Mouse (Mus musculus): ENCODE data around the gene Arhgap27.
A peak's percentile ranks its signal among the peaks of the same experiment; 100 is the strongest.
"Not testable (repeated sequence)": the region's sequence is repeated elsewhere in the genome, so short reads cannot be mapped to it uniquely, and the experiment has no call there.

Gene Arhgap27

DNA sequence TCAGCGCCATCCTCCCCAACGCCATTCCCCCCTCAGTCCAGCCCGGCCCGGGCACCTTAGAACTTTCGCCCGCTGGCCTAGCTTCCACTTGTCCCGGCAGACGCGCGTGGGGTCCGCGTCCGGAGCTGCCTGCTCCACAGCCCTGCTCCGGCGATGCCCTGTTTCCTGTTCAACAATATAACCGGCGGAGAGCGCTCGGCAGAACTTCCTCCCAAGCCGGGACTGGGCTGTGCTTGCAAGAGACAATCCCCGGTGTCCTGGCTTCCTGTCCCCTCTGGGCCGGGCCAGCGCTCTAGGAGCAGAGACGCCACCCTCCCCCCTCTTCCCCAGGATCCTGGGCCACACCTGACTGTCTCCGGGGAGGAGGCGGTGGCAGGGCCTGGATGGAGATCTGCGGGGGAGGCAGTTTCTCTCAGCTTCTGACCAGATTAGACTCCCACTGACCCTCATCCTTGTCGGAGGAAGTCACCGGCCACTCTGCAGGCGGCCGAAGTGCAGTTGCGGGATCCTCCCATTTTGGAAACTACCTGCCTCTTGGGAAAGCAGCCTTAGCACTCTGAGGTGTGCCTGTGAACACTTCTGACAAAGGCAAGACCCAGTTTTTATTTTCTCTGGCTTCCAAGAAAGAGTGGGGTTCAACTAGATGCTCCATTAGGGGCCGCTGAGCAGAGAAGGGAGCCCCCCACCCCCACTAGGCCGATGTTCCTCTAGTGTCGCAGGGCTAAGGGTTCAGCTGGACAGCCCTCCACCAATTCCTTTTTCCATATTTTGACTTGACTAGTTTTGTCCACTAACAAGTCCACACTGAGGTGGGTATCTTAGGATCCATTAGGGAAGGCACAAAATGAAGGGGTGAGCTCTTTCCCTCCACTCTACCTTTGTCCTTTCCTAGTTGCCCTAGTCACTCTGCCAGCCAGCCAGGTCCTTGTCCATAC is at the start of gene Arhgap27:
TSS of gene Arhgap27 (minus strand) at position 479 of the 935 bp plus-strand sequence.
- no peak for DNase-seq (ENCODE audit: low spot score)

DNA sequence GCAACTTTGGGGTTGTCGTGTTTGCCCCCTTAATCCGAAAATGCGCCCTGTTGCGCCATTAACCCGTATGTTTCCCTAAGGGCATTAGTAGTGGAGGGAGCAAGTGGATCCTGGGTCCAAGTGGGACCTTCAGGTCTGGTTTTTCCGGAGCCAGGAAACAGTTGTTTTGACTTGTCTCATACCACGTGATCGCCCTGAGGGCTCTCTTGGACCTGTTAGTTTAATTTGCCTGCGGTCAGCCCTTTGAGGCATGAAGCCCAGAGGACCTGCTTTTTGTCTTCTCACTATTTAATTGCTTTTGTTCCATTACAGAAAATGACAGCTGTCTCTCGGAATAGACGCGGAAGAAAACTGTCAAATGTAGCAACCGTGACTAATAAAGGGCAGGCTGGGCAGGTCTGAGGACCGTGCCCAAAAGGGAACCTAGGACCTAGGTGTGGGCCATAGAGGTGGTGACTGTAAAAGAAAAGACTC is 49.5 kb upstream of the Arhgap27 start:
- no peak for DNase-seq (ENCODE audit: low spot score)

DNA sequence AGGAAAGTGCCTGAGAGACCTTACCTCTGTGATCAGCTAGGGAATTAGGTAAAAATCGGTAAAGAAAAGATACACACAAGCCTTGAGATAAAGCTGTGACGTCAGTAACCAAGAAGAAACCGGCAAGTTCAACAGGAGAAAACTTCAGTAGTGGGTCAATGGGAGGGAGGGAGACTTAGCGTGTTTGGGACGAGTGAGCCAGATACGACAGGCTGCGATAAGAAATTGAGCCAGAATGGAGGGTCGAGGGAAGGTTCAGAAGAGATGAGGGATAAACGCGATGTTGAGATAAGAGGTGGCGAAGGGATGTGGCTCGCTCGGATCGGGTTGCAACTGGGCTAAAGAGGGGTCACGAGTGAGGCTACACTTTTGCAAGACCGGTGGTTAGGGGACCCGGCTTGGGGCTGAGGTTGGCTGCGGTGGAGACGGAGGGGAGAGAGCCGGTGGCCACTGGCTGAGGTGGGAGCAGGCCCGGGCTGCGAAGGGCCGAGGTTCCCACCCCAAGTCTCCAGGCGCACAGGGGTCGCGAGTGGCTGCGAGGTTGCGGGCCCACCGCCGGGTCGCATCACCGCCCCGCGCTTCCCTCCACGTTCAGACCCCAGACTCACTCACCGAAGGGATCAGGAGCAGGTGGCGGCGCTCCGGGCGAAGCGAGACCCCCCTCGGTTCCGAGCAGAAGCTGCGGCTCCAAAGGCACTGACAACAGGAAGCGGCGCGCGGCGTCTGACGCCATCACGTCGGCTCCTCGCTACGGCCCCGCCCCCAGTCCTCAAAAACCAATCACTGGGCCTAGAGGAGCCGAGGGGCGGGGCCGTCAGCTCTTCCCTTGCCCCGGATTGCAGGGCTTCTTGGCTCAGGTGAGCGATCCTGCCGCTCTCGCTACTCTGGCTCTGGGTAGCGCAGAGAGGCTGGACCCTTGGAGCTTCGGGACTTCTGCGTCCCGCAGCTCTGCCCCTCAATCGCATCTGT is 48.8 kb upstream of the Arhgap27 start, which contains the start of gene Plekhm1:
TSS of gene Plekhm1 (minus strand) at position 707 of the 969 bp plus-strand sequence.
- DNase-seq (ENCODE audit: low spot score) = peak; percentile 97

DNA sequence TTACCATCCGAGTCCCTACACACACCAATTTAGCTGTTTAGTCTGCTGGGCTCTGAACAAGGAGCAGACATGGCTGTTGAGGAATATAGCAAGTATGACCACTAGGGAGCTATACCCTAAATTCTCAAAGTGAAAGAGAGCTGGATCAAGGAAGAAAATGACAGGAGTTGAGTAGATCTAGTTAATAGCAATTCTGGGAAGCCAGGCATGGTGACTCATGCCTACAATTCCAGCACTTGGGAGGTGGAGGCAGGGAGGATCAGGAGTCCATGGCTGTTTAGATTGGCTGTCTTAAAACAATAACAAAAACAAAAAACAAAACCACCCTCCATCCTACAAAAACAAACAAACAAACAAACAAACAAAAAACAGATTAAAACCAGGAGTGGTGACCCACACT is 47.8 kb upstream of the Arhgap27 start:
- peak; percentile 63 for DNase-seq (ENCODE audit: low spot score)

DNA sequence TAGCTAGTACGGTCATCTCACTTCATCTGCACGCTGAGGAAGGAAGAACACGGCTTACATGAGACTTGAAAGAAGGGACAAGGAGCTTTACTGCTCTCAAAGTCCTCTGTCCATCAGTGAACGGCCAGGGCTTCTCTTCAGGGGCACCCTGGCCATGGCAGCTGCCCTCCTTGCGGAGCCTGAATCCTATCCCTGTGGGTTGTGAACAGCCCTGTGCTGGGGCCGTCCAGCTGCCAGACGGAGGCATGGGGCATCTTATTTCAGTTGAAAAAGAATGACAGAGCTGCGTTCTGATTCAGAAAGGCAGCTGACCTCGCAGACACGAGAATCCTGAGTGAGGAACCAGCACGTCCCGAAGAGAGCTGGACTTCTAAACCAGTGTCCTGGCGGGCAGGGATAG is 45.4 kb upstream of the Arhgap27 start:
- no peak for DNase-seq (ENCODE audit: low spot score)

DNA sequence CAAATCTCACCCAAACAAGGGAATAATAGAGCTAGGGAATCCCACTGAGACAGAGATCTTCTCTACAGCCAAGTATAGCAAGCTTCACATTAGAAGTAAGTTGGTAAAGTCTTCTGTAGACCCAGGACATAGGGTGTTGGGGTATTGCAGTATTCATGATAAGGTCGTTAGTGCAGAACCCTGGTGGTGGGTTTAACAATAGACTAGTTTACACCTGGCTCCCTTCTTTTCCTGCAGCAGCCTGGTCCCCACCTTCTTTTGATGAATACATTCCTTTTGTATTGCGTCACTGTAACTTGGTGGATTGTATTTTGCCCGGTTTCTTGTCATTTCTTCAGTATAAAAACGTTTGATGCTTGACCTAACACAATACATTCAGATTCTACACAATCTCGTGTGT is 43.6 kb upstream of the Arhgap27 start:
- not testable (repeated sequence) for DNase-seq (ENCODE audit: low spot score)

DNA sequence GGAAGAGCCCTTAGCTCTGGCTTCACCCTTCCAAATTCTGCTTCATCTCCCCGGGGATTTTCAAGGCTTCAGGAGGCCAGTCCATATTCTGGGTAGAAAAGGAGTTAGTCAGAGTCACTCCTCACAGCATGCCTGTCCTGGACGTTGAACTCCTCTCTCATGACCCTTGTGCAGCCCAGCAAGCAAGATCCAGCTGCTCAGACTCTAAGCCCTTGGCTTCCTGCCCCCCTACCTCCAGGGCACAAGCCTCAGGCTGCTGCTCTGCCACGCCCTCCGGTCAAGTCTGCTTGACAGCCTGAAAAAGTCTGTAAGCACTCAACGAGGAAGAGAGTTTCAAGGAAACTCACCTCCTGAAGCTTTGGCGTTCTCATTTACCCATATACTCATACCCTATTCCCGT is 43.1 kb upstream of the Arhgap27 start:
- DNase-seq (ENCODE audit: low spot score) = peak; percentile 97

DNA sequence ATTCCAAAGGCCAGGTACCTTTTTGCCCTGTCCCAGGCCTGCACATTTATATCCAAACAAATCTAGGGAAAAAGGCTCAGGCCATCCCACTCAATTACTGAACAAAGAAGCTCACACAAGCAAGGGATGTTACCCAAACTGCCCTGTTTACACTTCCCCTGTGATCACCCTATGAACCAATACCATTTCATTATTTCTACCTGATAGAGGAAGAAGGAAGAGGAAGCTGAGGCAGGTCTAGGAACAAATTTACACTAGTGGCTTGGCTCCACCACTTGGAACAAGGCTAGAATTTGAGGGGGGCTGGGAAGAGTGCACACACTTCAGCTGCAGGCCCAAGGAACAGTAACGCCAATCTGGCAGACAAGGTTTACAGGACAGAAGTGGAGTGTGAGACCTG is 42.3 kb upstream of the Arhgap27 start:
- DNase-seq (ENCODE audit: low spot score) = no peak

DNA sequence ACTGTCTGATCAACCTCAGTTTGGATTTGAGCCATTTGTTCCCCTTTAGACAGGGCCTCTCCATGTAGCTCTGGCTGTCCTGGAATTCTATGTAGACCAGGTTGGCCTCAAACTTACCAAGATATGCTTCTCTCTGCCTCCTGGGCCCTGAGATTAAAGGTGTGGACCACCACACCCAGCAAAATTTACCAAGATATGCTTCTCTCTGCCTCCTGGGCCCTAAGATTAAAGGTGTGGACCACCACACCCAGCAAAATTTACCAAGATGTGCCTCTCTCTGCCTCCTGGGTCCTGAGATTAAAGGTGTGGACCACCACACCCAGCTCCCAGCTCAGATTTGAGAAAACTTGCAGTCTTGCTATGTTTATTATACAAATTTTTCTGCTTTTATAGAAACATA is 41.1 kb upstream of the Arhgap27 start:
- no peak for DNase-seq (ENCODE audit: low spot score)

DNA sequence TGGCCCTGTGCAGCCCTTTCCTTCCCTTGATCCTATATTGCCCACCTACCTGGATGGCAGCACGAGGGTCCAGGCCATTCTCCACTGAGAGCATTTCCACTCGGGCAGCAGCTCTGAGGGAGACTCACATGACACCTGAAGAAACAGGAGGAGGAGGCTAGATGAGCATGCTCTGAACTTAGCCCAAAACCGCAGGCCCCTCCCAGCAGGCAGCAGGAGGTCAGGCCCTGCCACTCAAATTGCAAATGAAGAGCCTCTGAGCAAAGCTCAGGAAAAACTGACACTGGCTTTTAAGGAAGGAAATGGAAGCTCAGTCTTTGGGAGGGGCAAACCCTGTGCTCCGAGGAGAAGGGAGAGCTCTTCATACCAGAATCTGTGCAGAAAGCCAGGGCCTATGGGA is 40.3 kb upstream of the Arhgap27 start:
- no peak for DNase-seq (ENCODE audit: low spot score)

DNA sequence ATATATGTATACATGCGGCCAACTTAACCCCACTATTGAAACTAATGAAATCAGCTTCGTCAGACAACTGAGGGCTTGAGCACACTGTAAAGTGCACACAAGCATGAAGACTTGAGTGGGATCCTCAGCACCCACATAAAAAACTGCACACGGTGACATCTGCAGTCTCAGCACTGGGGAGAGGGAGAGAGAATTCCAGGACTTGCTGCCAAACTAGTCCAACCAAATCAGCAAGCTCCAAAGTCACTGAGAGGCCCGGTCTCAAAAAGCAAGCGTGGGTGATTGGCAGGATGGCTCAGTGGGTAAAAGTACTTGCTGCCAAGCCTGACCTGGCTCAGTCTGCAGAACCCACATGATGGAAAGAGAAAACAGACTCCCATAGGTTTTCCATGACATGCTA is 39.2 kb upstream of the Arhgap27 start:
- DNase-seq (ENCODE audit: low spot score) = peak; percentile 33

DNA sequence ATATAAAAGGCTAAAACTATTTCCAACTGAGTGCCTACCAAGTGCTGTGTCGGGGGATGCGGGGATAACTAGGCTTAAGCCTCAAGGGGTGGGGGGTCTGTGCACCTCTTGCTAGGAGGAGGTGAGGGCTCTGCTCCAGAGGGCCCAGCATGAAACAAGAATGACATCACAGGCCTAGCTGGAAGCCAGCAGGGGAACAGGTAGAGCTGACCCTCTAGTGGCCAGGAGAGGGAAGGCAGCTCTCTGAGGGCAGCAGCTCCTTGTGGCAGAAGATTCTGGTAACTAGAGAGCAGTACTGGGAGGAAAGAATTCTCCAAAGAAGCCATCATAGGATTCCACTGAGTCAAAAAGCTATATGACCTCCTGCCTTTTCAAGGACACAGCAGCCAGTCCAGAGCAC is 38.7 kb upstream of the Arhgap27 start:
- DNase-seq (ENCODE audit: low spot score) = no peak

DNA sequence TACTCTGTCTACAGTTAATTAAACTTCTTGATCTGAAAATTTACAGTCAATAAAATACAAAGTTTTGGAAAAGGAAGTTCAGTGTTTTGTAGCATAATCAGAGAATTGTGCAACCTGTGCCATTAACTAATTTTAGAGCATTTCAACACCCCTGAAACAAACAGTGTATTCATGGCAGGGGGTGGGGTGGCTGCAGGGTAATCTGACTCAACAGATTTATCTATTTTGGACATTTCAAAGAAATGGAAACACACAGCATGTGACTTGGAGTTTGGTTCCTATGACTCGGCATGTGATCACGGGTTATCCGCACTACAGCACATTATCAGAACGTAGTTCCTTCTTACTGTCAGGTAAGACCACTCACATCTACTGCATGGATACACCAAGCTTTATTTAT is 36.5 kb upstream of the Arhgap27 start:
- DNase-seq (ENCODE audit: low spot score) = peak; percentile 63

DNA sequence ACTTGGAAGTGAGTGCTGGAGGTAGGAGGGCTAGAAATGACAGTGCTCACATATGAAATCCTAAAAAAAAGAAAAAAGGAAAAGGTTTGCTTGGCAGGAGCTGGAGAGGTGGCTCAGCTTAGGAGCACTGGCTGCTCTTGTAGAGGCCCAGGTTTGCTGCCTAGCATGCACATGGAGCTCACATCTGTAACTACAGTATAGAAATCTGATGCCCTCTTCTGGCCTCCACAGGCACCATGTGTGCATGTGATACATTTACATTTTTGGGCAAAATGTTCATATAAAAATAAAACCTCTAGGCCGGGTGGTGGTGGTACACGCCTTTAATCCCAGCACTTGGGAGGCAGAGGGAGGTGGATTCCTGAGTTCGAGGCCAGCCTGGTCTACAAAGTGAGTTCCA is 35.6 kb upstream of the Arhgap27 start:
- no peak for DNase-seq (ENCODE audit: low spot score)

DNA sequence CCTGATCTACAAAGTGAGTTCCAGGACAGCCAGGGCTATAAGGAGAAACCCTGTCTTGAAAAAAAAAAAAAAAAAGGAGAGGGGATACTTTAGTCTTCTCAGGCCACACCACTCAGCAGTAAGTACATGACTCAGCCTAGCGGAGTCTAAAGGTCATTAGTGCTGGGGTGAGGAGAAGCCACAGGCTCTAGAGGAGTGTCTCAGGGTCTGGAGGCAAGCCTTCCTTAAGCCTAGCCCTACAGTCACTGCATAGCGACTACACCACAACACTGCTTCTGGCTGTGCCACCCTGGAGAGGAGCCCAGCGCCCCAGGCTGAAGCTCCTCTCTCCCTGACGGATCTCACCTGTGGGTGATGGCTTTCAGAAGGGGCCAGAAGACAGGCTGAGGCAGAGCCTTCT is 33.2 kb upstream of the Arhgap27 start:
- DNase-seq (ENCODE audit: low spot score) = no peak

DNA sequence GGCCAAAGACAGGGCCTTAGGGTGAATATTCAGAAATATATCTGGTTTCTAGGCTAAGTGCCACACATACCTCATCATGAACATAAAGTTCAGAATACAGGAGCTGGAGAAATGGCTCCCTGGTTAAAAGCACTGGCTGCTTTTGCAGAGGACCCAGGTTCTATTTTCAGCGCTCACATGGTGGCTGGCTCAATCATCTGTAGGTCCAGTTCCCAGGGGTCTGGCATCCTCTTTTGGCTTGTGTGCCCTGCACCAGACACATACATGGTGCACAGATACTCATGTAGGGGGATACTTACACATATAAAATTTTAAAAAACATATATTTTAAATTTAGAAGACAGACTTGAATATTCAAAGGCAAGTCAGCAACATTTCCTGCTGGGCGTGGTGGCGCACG is 32.7 kb upstream of the Arhgap27 start:
- no peak for DNase-seq (ENCODE audit: low spot score)

DNA sequence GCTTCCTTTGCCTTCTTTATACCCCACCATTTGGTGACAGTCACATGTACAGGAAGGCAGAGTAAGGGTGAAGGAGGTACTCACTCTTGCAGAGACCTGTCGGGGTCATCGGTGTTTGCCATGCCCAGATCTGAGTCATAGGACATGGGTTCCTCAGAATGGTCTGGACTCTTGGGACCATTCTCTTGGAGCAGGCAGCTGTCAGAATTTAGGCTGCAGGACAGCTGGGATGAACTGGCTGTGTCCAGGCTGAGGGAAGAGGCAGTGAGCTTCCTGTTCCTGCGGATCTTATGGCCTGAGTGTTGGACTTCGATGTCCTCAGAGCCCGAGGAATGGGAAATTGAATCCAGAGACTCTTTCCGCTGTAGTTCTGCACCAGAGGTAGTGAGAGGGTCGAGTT is 31.1 kb upstream of the Arhgap27 start:
- DNase-seq (ENCODE audit: low spot score) = no peak

DNA sequence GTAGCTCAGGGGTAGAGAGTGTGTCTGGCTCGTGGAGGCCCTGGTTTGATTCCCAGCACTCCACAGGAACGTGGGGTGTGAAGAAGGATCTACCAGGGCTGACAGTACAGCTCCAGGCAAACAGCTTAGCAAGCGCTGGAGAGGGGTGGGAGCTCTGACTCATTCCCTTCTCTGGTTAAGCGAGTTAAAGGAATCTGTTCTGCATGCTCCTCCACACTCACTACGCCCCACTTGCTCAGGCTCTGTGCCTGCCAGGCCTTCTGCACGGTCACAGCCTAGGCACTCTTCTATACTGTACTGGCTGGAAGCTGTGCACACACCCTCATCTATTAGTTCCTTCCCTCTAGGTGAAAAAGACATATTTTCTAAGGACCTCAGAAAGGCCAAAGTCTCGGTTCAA is 30.5 kb upstream of the Arhgap27 start:
- DNase-seq (ENCODE audit: low spot score) = no peak

DNA sequence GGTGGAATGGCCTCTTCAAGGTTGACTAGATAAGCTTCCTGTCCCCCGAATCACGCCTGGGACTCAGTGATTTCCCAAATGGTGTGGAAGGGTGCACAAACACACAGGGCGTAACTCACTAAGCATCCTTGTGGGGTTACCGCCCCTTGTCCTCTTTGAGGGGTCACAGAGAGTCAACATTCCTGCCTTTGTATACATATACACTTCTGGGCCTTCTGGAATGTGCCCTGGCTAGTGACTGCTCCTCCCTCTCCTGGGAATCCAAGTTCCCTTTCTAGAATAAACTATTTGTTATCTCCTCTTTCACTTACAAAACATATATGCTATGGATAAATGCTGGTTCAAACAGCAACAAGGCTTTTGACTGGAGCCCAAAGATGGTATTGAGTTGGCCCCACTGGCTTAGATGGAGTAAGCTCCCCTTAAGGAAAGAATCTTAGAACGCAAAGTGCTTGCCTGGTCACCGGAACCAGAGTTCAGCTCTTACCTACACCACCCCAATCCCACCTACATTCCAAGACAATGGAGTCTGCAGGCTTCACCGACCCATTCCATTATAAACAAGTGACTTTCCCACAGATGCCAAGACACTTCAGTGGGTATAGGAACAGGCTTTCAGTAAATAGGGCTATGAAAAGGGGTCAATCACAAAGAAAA is 24.5 kb upstream of the Arhgap27 start:
- DNase-seq (ENCODE audit: low spot score) = no peak

DNA sequence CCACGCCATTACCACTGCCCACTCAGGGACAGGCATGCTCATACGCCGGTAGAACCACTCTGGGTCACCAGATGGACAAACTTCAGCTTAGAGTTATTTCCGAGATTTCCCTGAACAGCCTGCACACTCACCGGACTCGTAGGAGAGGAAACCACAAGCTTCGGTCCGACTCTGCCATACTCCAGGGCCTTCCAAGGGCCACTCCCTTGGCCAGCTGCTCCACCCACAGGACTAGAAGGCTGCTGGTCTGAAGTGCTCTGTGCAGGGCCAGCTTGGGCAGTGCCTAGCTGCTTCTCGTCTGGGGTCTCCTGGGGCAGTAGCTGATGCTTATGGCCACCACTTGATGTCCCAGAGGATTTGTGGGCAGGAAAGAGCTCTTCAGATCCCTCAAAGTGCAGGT is 23.3 kb upstream of the Arhgap27 start:
- DNase-seq (ENCODE audit: low spot score) = no peak

DNA sequence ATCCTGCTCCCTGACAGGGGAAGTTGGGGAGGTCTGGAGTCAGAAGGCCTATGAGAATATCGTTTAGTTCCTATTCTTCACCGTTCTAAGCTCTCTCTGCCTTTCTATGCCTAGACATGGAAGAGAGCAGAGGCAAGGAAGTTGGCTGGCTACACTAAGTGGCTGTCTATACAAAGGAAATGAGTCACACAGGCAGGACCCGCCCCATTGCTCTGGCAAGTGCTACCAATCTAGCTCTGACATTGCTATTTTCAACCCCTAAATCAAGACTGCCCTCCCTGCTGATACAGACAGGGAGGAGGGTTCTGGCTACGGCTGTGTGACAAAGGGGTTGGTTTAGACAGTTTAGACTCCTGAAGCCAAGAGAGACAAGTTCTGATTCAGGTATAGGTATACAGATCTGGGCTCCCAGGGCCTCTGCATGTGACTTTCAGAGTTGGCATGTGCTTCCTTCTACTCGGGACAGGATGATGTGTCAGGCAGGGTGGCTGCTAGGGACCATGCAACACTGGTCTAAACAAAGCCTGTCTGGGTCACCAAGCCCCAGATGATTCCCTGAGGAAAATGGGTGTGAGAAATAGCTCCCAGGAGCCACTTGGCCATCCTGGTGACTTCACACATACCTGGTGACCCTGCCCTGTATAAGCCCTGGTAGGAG is 18.6 kb upstream of the Arhgap27 start:
- DNase-seq (ENCODE audit: low spot score) = peak; percentile 80

DNA sequence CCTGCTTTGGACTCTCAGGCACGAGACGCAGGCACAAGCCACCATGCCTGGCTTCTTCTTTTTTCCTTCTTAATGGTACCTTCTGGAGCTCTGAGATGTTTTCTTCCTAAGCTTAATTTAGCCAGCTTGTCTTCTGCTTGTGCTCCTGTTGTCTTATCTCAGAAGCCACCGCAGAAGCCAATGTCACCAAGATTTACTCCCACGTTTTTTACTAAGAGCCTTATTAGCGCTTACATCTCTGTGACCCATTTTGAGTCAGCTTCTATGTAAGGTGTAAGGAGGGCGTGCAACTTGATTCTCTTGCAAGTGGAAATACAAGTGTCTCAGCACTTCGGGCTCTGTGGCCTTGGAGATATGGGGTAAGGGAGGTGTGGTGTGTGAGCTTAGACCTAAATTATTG is 18.0 kb upstream of the Arhgap27 start:
- DNase-seq (ENCODE audit: low spot score) = no peak
